Mouse (Mus musculus) heart, postnatal 4 days (tissue): Measurements from ENCODE around the gene AL607142.1. TPM values are rescaled to one million over a fixed set of nuclear protein-coding genes. Genes with fewer than 3 reads are reported as not detected.
A peak's percentile ranks its signal among the peaks of the same experiment; 100 is the strongest.

ENCODE experiments used
- DNase-seq: peaks from one replicate; pipeline ENCODE4 v3.0.0; 2021
- total RNA-seq, 2 experiments: library from RNA; stranded (reverse); gene quantifications; 2 replicates each; pipeline ENCODE4 v1.2.3; 2021

Gene AL607142.1
- total RNA-seq, 2 experiments from 2014 or later, result not detected

DNA sequence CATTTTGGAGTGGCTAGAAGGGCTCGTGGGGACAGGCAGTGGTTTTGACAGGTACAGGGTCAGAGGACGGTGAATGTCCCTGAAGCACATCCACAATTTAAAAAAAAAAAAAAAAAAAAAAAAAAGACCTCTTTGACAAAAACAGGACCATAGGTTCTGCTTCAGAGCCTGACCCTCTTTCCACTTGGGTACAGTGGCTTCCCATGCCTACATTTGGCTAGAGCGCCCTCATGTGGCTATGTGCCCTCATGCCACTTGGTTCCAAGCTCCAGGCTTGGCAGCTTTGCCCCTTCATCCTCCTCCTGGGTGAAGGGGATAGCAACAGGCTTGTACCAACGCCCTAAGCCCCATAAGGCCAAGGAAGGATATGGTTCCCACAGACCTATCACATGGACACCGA lies 39.8 kb downstream of the AL607142.1 start:
- DNase-seq, result peak; percentile 86

GRCm38 (mm10) chr4:120106362-120106761 lies 41.6 kb downstream of the AL607142.1 start:
- DNase-seq, result no peak

DNA sequence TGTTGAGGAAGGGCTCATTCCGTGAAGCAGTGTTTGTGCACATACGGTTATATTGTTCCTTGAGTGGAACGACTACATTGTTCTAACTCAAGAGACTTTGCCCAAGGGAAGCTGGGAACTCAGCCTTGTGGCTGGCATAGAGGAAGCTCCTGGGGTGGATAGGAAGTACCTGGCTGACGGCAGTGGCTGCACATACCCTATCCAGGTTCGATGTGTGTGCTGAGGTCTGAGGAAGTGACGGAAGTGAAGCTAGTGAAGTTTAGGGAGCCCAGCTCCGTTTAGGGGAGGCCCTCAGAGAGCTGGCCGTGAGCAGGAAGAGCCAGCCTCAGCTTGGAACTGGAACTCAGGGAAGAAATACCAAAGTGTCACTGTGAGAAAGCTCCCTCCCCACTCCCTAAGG lies 43.0 kb downstream of the AL607142.1 start:
- no peak for DNase-seq

DNA sequence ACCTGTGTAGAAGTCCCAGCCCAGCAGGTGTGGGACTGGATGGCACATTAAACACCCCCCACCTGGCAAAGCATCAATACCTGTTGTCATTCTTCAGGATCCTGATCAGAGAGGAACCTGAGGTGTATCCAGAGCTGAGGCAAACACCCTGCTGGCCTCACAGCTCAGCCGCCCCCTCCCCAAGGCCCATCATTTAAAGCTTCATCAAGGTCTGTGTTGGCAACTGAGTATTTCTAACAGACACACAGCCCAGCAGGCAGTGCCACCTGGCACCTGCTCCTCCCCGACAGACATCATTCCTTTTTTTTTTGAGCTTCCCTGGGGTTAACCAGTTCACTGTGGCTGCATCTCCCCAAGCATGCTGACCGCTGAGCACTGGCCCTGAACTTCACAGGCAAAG lies 50.7 kb downstream of the AL607142.1 start:
- no peak for DNase-seq

DNA sequence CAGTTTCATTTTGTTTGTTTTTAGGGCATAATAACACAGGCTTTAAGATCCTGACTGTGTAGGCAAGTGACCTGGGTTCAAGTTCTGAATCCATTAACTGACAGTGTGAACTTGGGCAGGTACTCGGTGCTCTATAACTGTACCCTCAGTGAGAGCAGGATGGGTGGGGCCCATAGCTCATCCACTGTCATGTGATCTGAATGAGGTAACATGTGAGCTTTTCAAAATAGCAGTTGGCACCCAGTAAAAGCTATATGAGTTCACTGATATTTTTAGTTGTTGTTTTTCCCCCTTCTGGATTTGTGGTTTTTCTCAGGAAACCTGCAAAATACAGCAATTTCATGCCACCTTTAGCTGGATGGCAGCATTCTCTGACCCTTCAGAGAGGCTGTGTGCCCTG lies 51.5 kb downstream of the AL607142.1 start:
- DNase-seq, result no peak

DNA sequence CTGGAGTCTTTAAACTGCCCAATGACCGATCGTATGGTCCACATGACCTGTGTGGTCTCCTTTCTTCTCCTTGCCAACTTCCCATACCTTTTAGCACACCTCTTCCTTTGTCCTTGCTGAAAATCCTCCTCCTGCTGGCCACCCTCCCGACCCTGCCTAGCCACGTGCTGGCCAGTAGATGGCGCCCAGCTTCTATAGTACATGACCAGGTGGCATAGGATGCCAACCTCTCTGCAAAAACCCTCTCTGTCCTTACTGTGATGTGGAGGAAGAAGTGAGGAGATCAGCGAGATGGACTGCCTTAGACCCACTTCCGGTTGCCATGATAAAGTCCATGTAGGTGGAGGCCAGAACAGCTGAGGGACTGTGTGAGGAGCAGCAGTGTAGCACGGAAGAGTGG lies 55.5 kb downstream of the AL607142.1 start:
- peak; percentile 85 for DNase-seq

GRCm38 (mm10) chr4:120124656-120125055 lies 59.9 kb downstream of the AL607142.1 start:
- DNase-seq, result no peak

DNA sequence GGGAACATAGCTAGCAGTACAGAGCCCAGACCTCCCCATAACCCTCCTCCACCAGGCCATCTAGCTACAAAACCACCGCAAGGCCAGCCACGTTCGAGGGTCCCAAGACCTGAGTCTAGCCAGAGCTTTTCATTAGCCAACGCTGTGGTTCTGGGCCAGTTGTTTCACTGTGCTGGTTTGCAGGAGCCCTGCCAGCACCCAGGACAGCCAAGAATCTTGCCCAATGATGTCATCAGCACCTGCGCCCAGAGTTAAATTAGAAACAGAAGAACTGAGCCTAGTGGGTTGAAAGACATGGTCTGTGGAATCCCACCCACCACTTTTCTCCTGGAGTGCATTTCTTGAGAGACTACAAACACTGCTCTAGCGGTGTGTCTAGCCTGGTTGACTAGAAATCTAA lies 61.3 kb downstream of the AL607142.1 start:
- DNase-seq, result peak; percentile 74

DNA sequence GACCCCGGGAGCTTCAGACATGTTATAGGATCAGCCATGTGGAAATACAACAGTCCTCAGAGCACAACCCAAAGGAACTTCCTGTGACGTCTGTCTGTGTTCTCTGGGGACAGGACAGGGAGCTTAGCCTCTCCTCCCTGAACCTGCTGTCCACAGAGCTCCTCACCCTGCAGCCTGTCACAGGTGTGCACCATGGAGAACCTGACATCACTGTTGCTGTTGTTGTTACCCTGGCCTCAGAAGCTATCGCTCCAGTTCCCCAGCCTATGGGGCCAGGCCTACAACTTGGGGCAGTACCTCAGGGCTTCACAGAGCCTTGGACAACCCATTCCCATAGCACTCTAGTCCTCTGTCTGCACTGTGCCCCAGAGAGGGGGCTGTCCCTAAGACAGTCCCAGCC lies 62.5 kb downstream of the AL607142.1 start:
- DNase-seq, result no peak

DNA sequence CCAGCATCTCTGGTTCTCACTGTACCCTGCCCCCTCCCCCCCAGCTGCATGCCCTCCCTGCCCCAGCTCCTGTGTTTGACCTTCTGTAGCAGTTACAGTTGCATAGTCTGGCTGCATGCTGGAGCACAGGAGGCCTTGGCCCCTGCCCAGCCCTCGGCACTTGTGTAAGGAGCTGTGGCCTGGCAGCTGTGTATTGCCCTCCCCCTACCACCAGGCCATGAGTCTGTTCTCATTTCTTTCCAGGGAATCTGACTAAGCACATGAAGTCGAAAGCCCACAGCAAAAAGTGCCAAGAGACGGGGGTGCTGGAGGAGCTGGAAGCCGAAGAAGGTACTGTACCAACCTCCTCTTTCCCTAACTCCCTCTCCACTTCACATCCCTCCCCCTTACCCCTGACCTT lies 63.2 kb downstream of the AL607142.1 start:
- DNase-seq, result peak; percentile 76

- DNase-seq, result peak; percentile 73
Observed at GRCm38 (mm10) chr4:120129233-120129885, 64.6 kb downstream of the AL607142.1 start.

DNA sequence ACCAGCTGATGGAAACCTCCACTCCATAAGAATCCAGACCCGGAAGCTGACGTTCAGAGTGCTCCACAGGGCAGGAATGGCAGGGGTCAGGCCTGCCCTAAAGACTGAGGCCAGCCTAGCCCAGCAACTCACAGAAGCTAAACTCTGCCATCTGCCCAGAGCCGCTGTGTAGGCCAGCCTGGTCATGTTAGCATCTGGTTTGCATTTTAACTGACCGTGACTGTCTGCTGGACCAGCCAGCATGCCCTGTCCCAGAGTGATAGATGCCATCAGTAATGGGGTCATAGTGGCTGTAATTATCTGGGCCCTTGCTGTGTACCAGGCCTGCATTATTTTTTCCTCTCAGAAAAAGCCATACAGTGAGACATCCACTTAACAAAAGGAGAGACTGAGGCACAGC lies 66.1 kb downstream of the AL607142.1 start:
- no peak for DNase-seq

DNA sequence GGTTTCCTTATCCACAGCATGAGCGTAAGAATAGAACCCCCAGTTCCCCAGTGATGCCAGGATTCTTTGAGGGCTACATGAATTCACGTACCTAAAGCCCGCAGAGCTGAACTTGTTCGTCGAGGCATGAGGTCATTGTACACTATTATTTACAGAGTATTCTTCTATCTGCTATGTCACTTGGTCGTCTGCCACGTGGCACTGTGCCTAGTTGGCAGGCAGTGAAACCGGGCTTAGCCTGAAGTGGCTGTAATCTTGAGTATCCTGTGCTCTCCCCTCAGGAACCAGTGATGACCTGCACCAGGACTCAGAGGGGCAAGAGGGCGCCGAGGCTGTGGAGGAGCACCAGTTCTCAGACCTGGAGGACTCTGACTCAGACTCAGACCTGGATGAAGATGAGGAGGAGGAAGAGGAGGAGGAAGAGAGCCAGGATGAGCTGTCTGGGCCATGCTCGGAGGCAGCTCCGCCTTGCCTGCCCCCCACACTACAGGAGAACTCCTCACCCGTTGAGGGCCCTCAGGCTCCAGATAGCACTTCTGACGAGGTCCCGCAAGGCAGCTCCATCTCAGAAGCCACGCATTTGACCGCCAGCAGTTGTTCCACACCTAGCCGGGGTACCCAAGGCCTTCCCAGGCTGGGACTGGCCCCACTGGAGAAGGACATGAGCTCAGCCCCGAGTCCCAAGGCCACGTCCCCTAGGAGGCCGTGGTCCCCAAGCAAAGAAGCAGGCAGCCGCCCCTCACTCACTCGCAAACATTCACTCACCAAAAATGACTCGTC lies 66.8 kb downstream of the AL607142.1 start:
- peak; percentile 97 for DNase-seq

DNA sequence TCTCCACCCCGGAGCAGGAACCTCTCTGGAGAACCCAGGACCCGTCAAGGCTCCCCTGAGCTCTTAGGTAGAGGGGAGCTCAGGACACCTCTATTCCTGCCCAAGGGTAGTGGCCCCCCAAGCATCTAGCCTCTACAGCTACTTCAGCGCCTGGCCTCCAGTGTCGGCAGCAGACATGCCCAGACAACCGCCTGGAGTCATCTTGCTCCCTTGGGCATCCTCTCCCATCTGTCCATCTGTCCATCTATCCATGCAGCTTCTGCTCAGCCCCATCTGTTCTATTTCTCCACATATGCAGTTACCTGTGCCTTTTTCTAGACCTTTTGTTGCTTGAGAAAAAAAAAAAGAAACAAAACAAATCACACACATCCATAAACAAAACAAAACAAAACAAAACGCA lies 69.4 kb downstream of the AL607142.1 start:
- no peak for DNase-seq

GRCm38 (mm10) chr4:120141810-120142209 lies 77.0 kb downstream of the AL607142.1 start:
- no peak for DNase-seq

- no peak for DNase-seq
Observed at GRCm38 (mm10) chr4:120142905-120143304, 78.1 kb downstream of the AL607142.1 start.

Other genes starting within 250 kb of the AL607142.1 start
- gene Edn2, start 96.2 kb downstream of the AL607142.1 start, total RNA-seq, result not detected
- gene Foxo6, start 222.4 kb downstream of the AL607142.1 start, total RNA-seq, result 1 to 10 TPM; 6.1 to 8.3 TPM